Mouse (Mus musculus): ENCODE measurements around the gene Ccdc3.
A peak's percentile ranks its signal among the peaks of the same experiment; 100 is the strongest.

The Ccdc3 gene

DNA sequence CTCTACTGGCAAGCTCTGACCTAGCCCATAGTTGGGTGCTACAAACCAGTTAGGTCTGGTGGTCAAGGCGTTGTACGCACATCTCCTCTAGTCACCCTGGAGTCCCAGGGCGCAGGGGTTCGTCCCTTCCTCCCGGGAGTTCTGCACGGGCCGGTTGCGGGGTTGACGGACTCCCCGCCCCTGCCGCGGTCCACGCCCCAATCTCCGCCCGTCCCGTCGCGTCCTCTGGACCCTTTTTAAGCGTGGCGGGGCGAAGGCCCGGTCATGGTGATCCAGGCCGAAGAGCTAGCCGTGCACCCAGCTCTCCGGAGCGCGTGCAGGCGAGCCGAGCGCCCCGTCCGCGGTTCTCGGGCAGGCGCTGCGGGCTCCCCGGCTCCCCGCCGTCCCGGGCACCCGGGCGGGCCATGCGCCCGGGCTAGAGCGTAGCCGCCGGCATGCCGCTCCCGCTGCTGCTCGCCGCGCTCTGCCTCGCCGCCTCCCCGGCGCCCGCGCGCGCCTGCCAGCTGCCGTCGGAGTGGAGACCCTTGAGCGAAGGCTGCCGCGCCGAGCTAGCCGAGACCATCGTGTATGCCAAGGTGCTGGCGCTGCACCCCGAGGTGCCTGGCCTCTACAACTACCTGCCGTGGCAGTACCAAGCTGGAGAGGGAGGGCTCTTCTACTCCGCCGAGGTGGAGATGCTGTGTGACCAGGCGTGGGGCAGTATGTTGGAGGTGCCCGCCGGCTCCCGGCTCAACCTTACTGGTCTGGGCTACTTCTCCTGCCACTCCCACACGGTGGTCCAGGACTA is at the start of gene Ccdc3:
Gene Ccdc3 (plus strand): TSS at position 277 of the 787 bp plus-strand sequence.
- no peak for DNase-seq

DNA sequence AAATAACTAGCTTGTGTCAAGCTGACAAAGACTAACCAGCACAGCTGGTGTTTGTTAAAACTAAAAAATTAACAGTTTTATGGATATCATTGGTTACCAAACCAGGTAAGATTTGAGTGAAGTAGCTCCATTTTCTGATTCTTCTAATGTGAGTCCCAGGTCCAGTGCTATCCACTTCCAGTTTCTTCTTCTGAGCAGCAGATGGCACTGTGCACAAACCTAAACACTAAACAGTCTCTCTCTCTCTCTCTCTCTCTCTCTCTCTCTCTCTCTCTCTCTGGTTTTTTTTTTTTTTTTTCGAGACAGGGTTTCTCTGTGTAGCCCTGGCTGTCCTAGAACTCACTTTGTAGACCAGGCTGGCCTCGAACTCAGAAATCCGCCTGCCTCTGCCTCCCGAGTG is 47.2 kb upstream of the Ccdc3 start:
- peak; percentile 7 to 8 for DNase-seq

DNA sequence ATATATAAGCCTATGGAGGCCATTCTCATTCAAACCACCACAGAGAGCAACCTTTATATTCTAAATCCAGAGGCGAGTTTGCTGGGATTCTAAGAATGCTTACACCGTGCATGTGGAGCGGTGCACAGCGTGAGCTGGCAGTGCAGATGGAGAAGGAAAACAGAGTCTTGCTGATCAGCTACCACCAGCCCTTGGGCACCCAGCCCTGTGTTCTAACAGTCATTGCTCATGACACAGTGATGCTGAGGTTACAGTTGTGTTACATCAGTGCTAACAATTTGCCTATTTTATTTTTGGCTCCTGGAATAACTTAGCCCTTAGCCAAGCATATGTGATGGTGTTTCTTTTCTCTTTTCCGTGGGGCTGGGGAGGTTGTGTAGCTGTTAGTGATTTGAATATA is 42.7 kb upstream of the Ccdc3 start:
- no peak for DNase-seq

DNA sequence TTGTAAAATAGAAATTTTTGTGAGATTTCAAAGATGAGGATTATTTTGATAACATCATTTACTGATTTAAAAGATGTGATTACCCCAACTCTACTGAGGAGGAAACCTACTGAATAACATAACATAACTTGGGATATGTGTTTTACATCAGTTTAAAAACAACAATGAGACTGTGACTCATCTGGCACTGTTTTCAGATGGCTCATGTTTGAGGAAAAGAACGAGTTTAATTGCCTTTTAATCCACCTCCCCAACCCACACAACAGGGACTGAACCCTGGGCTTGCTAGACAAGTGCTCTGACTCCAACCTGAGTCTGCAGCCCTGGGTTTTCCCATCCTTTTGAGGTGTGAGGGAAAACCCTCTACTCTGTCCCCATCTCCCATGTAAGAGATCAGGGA is 42.3 kb upstream of the Ccdc3 start:
- DNase-seq: no peak

DNA sequence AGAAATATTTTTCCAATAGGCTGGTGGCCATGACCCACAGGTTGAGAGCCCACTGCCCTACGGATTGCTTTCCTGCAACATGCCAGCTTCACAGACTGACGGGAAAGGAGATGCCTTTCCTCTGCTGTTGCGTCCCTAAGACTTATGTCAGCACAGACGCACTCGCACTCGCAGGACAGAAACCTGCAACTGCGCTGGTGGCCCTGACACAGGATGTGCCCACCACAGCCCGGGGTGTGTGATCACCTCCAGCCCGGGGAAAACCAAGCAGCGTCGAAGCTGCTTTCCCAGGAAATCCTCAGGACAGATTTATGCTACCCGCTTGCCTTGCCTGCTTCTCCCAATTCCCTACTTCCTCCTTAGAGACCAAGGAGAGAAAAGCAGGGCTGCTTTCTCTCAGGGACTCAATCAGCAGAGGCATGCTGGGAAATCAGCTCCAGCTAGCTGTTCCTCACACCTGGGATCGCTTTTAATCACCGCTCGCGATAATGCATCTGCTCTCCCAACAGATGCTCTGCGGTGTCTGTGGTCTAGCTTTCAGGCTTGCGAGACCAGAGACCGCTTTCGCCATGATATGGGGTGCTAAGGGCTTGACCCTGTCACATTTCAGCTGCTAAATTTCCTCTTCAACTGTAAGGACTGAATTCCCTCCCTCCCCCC is 39.7 kb upstream of the Ccdc3 start:
- no peak for DNase-seq

DNA sequence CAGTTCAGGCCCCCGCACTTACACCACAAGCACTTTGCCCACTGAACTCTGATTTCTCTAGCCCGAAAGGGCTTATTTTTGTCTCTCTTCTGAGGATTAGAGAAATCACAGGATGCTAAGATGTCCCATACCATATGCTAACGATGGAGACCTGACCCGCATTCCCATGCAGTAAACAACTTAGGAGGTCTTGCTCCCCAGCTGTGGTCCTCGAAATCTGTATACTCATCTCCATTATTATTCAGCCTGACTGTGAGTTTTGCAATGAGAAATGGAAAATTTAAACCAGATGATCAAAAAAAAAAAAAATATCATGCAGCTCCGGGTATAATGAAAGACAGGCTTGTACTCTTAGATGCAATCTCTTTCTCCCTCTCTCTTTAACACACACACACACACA is 38.4 kb upstream of the Ccdc3 start:
- no peak for DNase-seq

DNA sequence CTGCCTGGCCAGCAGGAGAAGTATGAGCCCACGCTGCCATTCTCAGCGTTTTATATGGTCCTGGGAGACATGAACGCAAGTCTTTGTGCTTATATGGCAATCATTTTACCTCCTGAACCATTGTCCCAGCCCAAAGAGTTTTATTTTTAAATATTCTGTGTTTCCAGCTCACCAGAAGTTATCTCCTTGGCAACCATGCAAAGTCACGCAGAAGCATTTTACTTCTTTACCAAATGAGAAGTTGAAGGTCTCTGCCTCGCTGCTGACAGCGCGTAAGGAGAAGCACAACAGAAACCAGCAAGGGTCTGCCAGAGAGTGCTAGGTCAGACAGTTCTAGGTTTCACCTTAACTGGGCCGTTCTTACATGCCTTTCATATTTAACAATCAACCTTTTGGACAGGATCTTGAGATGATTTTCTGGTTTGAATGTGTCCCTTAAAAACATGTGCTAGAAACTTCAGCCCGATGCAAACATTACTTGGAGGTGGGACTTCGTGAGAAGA is 35.8 kb upstream of the Ccdc3 start:
- no peak for DNase-seq

DNA sequence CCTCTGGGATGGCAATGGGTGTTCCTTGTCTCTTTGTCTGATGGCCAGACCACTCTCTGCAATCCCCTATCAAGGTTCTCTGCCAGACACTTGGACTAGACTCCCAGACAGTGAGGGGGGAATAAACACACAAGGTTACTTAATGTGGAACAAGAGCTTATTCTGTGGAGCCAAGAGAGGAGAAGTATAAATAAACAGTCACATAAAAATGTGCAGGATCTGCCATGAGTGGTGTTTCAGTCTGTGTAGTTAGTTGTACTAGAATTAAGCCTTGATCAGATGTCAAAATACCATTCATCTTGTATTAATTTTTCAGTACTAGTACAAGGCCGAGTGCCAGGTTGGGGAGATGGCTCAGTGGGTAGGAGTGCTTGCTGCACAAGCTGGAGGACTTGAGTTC is 34.7 kb upstream of the Ccdc3 start:
- DNase-seq: no peak

DNA sequence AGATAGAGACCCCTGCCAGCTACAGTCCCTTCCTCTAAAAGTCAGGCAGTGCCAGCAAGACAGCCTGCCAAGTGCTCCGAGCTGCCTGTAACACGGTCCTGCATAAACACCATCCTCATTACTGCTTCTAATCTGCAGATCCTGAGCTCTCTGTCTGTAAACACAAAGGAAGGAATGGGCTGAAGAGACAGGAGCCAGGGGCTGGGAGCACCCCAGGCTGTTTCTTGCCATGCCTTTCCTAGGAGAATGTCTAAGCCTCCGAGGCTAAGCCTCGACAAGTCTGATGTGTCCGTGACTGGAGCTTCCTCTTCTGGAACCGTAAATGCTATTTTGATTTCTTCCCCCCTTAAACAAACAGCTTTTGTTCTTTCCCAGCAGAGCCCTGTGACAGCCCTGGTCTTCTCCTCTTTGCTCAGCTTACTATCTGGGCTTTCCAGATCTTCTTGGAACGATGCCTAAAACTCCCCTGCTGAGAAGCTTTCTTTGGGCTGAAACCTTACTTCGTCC is 24.7 kb upstream of the Ccdc3 start:
- no peak for DNase-seq

DNA sequence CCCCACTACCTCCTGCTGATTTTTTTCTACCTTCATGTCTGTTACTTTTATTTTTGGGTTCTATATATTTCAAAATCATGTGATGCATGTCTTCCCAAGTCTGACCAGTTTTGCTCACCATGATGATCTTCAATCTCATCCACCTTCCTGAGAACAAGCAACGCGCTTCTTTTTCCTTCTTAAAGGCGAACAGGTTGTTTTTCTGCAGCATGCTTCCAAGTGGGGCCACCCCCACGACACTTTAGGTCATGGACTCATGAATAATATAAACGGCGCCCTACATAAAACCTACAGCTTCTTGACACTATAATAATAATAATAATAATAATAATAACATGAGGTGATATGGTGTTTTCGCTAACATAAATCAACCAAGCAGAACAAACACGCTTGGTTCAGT is 23.2 kb upstream of the Ccdc3 start:
- no peak for DNase-seq

DNA sequence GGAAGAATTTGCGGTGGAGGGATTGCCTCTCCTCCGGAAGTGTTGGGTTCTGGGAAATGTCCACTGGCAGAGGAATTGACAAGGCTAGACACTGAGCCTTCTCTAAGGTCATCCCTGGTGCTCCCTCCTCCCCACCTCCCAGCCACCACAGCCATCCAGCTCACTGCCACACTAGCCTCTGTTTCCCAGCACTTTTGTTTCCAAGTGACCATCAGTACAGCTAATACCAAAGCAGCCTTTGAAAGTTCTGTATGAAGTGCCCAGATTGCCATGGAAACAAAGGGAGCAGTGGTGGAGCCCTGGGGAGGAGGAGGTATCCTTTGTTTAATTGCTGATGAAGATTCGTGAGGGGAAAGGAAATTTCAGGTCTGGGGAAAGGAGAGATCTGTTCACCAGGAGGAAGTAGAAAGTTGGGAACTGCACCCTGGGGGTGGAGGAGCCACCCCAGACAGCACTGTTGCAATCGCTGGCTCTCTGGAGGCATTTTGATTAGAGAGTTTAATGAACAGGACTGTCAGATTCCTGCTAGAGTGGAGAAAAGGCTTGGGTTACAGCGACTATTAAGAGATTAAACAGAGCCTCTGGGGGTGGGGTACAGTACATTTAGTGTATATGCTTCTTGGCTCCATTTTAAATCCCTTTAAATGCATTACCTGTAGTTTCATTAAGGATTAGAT is 20.6 kb upstream of the Ccdc3 start:
- no peak for DNase-seq

DNA sequence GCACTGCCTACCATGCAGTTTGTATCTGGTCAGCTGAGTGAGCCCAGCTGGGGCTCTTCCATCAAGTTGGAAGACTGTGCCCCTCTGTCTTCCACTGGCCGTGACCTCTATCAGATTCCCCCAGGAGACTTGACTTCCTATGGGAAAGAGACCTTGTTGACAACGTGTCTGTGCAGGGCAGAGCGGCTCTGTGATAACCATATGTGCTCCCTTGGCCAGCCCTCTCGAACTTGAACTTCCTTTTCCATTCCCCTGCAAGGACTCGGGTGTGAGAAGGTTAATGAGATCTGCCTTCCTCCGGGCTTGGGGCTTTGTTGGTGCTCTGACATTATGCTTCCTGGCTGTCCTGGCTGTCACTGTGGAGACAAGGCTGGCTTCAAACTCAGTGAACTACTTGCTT is 12.1 kb upstream of the Ccdc3 start:
- DNase-seq: no peak

DNA sequence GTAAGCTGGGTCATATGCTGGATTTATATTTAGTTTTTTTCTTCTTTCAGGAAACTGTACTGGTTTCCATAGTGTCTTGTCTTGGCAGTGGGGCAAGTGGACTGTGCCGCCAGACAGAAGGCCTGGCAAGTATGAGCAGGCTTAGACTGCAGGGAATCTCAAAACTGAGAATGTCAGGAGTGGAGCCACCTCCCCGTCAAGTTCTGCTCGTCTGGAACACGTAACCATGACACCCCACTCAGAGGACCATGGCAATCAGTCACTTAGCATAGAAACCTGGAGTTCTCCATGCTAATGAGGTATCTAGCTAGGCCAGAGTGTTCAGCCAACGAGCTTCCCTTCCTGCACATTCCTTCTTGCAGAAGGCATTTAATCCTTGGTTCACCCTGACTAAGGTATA is 10.2 kb upstream of the Ccdc3 start:
- no peak for DNase-seq

DNA sequence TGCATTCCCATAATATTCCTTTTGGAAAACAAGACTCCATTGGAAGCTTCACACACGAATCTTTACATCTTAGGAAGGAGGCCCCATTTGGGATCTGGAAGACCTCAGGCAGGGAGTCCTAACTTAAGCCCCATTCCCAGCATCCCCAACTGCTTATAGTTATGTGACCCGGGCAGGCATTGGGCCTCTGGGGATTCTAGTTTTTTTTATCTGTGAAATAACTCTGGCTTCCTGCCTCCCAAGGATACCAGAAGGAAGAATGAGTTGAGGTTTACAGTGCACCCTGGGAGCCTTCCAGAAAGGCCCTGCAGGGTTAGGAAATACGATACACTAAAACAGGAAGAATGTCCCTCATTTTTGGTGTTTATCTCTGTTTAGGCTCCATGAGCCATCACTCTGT is 8.5 kb upstream of the Ccdc3 start:
- no peak for DNase-seq

DNA sequence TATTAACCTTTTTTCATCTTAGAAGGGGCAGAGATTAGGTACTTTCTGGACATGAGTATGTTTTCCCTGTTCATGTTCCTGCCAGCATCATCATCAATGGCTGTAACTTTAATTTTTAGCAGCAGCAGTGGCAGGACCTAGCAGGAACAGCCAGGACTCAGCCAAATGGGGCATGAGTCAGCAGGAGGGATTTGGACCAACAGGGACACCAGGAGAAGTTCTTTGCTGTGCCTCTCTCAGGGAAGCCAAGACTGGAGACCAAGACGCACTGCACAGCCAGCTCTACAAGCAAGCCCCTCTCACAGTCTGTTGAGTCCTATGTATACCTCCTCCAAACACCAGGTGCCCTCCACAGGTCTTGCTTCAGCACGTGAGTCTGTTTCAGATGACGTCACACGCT is 5.5 kb upstream of the Ccdc3 start:
- DNase-seq: no peak

DNA sequence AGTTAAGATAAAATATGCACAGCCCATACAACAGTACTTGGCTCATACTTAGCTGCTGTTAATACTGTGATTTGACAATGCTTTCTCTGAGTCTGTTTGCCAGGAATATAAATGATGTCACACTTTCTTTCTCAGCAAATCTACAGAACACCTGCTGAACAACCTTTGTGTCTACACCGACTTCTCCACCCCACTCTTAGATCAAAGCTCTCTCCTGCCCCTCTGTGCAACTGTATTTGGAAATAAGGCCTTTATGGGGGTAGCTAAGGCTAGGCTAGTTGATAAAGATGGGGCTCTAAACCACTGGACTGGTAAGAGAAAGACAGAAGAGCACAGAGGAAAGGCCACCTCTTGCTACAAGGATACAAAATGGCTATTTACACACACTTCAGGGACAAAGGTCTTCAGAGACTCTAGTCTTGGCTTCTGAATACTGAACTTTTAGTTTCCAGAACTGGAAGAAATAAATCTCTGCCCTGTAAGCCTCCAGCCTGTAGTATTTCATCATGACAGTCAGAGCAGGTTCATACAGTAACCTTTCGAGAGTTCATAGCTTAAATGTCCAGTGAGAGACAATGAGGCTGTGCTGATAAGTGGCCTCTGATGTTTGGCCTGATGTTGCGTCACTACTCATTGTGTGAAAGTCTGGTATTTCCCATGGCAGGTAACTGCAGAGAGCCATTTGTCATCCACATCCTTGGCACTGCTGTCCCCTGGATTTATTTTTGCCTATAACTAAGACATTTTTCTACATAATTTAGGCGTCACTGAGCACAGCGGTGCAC is 2.4 kb upstream of the Ccdc3 start:
- DNase-seq: no peak

DNA sequence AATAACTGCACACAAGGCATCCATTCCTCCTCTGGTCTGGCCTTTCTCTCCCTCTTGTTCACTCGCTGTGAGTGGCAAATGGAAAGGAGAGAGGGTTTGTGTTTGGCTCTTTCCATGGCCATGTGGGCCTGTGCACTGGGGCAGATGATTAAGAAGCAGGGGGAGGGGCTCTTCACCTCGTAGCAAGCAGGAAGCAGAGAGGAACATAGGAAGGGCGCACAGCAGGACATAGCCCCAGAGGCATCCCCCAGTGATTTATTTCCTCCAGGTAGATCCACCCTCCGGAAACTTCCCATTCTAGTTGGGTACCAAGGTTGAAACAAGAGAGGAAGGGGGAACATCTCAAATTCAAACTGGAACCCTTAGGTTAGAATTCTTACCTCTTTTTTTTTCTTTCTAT is 2.4 kb downstream of the Ccdc3 start:
- DNase-seq: no peak

DNA sequence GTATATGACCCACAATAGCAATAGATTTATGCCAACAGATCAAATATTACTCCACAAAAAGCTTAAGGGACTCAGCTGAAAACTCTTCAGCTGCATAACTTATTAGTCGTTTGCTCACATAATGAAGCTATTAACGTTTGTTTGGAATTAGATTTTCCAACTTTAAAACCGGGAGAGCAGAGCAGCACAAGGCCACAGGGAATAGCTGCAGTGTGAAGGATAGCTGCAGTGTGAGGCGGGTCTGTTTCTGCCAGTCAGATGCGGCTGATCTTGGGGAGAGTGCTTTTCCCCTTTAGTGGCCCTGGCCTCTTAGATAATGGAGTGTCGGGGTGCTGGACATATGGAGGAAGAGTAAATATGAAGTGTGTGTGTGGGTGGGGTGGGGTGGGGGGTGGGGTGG is 6.9 kb downstream of the Ccdc3 start:
- no peak for DNase-seq

DNA sequence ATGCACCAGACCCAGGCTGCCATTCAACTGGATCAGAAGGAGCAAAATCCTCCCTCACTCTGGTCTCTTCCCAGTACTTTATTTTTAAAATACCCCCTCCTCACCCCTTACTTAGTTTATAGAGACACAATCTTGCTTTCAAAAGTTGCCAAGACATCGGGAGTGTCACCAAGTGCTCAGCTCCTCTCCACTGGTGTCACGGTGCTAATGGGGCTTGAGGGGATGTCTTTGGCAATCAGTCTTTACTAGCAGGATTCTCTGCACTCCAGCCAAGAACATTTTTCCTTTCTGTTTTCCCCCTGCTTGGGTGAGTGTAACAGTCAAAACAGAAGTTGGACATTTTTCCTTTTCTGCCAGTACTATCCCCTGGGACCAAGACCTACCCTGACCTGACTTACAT is 10.3 kb downstream of the Ccdc3 start:
- DNase-seq: no peak

DNA sequence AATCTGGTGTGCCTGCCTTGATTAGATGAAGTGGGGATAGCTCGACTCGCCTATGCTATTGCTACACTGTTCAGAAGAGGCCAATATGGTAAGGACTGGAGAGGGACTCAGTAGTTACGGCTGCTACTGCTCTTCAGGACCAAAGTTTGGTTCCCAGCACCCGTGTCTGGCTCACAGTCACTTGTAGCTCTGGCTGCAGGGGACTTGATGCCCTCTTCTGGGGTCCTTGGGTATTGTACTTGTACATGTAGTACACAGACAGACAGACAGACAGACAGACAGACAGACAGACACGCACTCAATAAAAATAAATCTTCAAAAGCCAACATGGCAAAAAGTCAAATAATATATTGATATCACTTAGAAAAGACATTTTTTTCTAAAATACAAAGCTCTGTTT is 17.1 kb downstream of the Ccdc3 start:
- no peak for DNase-seq

DNA sequence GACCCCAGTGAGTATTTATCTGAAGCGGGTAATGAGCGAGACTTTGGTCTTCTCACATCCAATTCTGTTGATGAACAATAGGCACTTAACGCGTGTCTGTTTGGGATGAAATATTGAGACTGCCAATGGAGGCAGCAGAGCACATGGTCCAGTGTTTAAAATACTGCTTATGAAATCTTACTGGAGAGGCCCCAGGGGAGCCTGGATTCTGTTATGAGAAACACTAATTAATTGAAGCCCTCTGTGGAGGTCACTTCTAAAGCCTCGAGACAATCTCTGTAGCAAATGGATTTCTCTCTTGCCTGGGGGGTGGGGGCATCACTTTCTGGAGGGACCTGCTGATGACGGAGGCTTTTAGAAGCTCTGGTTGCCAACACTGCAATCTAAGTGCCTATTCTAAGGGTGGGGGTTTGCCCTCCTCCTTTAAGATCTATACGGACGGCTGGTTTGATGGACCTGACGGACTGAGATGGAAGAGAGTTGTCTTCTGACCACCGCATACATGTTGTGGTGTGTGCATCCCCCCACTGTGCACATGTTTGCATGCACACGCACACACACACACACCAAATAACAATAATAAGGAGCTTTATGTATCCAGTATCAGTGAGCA is 22.8 kb downstream of the Ccdc3 start:
- no peak for DNase-seq

DNA sequence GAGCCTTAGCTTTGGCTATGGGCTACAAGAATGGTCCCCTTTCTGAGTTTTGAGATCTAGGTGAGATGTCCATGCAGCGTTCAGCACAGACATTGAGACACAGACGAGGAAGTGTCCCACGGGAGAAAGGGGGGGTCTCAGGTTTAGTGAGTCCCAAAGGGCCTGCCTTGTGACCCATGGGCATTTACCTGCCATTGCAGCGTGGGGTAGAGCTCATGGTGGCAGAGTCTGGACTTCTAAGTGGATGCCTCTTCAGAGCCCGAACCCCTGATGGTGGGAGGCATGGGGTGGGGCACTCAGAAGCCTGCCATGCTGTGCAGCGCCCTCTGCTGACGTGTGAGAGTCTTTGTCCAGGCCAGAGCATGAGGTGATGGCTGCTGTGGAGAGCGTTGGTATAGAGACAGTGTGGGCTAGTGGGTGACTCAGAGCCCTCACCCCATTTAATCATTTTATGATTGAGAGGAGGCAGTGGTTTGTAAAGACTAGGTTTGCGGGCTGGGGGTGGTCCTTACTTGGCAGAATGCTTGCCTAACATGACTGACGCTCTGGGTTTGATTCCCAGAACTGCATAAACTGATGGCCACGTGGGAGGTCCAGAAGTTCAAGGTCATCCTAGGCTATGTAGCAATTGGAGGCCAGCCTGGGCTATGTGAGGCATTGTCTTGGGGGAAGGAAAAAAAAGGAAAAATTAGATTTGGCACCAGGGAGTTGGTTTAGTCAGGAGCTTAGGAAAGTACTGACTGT is 23.6 kb downstream of the Ccdc3 start:
- no peak for DNase-seq
